Mouse (Mus musculus): ENCODE data around the gene Exog. TPM values are rescaled to one million over a fixed set of nuclear protein-coding genes. Genes with fewer than 3 reads are reported as not detected.

The Exog gene
- polyA plus RNA-seq, 1 experiment = 3.2 TPM

DNA sequence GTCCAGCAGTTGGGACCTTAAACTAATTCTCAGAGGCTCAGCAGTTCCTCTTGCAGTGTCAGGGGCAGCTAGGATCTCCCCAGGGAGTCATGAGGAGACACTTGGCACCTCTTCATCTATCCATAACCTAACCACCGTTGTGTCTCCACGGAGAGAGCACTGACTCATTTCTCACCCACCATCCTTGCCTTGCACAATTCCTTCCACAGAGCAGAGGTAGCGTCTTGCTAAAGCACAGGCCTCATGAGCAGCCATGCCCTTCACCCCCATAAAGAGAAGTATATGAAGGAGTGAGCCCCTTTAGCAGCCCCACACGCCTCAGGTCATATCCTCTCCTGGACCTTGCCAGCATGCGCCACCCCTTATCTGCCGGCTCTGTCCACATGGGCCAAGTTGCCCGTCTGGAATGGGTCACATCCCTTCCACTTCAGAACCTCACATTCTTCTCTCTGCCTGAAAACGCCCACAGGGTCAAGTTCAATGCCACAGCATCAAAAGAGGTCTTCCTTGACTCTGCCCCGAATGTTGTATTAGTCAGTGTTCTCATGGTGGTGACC is 28.9 kb downstream of the Exog start:
- 68% methylated on average over 9 of the region's 9 CpGs for WGBS
- Histone ChIP-seq H3K4me1 (ENCODE audit: control insufficient read depth, insufficient read depth, low read length) (0 out of 2 replicates have a peak, but pooled peaks cover 5% of the 10 kb centered on the region), H3K4me3 (replicated peaks; ENCODE audit: extremely low read depth, low read depth, low read length) (no peak overlapping the region)
- no peak for TF ChIP-seq CTCF (IDR thresholded peaks at IDR 0.05; ENCODE audit: insufficient read depth, low read length)
- no peak for DNase-seq

GRCm38 (mm10) chr9:119474717-119475611 is 30.2 kb downstream of the Exog start:
- no peak for TF ChIP-seq POLR2A (IDR thresholded peaks at IDR 0.05; ENCODE audit: borderline replicate concordance, extremely low read depth, low read depth, low read length)
- no peak for TF ChIP-seq CTCF (IDR thresholded peaks at IDR 0.05; ENCODE audit: insufficient read depth, low read length)
- Histone ChIP-seq H3K4me3 (replicated peaks; ENCODE audit: extremely low read depth, low read depth, low read length) (no peak overlapping the region), H3K4me1 (ENCODE audit: control insufficient read depth, insufficient read depth, low read length) (0 out of 2 replicates have a peak, but pooled peaks cover 5% of the 10 kb centered on the region)
- DNase-seq = no peak
- WGBS = 49% methylated on average over 15 of the region's 15 CpGs

DNA sequence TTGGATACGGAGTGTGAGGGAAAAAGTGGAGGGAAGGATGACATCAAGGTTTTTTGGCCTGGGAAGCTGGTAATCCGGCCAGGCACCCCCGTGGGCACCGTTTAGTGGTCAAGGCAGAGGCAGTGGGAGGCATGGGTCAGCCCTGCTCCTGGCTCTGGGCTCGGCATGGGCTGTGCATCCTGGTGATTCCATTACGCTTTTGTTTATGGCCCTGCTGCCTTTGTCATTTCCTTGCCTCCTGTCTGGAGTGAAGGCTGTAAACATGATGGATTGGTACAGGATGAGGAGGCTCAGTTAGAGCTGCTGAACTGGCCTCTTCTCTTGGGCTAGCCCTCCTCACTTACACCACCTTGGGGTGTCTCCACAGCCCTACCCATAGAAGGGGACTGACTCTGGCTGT is 33.0 kb downstream of the Exog start:
- Histone ChIP-seq H3K4me3 (replicated peaks; ENCODE audit: extremely low read depth, low read depth, low read length) (no peak overlapping the region), H3K4me1 (ENCODE audit: control insufficient read depth, insufficient read depth, low read length) (0 out of 2 replicates have a peak, but pooled peaks cover 5% of the 10 kb centered on the region)
- TF ChIP-seq POLR2A (IDR thresholded peaks at IDR 0.05; ENCODE audit: borderline replicate concordance, extremely low read depth, low read depth, low read length) (no peak), CTCF (IDR thresholded peaks at IDR 0.05; ENCODE audit: insufficient read depth, low read length) (no peak)
- 21% methylated on average over 6 of the region's 6 CpGs for WGBS
- no peak for DNase-seq

- TF ChIP-seq POLR2A (IDR thresholded peaks at IDR 0.05; ENCODE audit: borderline replicate concordance, extremely low read depth, low read depth, low read length) = no peak
- TF ChIP-seq CTCF (IDR thresholded peaks at IDR 0.05; ENCODE audit: insufficient read depth, low read length) = no peak
- H3K4me1 ChIP-seq (ENCODE audit: control insufficient read depth, insufficient read depth, low read length) = 0 out of 2 replicates have a peak, but pooled peaks cover 5% of the 10 kb centered on the region
- DNase-seq = no peak
- no peak overlapping the region for H3K4me3 ChIP-seq (replicated peaks; ENCODE audit: extremely low read depth, low read depth, low read length)
- 56% methylated on average over 11 of the region's 11 CpGs for WGBS
Measured at GRCm38 (mm10) chr9:119478345-119478744, 33.6 kb downstream of the Exog start.

DNA sequence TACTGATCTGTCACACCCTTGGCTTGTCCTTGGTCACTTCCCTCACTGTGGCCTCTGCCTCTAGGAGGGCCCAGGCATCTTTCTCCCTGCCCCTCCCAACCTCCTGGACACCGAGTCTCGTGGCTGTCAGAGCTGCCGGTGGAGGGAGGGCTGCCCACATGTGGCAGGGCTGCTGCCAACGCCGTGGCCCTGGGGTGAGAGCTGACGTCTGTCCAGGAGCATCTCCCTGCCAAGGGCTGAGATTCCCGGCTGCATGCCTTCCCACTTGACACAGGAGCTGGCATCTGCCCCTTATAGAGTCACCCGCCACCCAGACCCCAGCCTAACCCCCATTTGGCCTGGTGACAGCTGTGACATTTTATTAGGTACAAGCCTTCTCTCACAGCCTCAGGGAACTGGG is 34.6 kb downstream of the Exog start:
- no peak for DNase-seq
- Histone ChIP-seq H3K4me1 (ENCODE audit: control insufficient read depth, insufficient read depth, low read length) (0 out of 2 replicates have a peak, but pooled peaks cover 5% of the 10 kb centered on the region), H3K4me3 (replicated peaks; ENCODE audit: extremely low read depth, low read depth, low read length) (no peak overlapping the region)
- WGBS = 27% methylated on average over 8 of the region's 8 CpGs
- TF ChIP-seq CTCF (IDR thresholded peaks at IDR 0.05; ENCODE audit: insufficient read depth, low read length) (no peak), POLR2A (IDR thresholded peaks at IDR 0.05; ENCODE audit: borderline replicate concordance, extremely low read depth, low read depth, low read length) (no peak)

DNA sequence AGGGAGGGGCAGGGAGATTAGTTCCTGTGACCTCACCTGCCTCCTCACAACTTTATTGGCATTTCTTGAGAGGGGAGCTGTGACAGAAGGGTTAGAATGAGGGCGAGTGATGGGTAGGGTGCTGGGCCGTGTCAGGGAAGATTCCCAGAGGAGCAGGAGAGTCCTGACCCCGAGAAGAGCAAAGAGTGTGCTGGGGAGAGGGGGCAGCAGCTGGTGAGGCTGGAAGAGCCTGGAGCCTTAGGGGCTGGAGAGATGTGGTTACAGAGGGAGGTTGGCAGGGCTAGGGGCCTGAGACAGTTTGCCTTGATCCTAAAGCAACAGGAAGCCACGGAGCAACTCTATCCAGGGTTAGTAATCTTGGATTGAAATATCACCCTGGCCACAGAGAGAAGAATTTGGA is 36.9 kb downstream of the Exog start:
- WGBS = 87% methylated on average over 4 of the region's 4 CpGs

DNA sequence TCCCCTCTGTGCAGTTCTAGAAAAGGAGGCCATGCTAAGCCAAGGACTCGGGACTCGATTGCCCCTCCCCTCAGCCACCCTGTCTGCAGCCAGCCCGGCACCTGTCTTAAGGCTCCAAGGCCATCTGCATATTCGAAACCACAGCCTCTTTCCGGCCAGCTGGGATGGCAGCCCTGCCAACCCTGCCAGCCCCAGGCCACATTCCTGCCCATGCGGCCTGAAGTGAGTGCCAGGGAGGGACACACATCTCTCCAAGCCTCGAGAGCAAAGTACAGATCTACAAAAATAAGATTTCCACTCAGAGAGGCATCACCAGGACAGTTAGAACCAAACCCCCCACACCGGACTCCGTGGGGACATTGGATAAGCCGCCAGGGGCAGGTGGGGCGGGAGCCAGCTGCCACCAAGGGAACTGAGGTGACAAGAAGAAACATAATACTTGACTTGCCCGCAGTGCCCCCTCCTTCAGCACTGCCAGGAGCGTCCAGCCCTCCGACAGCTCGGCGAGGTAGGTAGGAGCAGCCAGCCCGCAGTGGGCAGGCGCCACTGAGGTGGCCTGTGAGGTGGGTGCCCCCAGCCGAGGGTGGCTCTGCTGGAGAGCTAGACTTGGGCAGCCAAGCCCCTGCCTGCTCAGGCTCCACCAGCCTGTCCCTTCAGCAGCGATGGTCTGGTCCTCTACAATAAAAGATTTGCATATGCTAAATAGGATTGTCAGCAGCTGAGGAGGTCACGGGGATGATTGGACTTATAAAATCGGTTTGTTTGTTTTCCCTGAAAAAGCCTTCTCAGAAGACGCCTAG is 39.0 kb downstream of the Exog start:
- DNase-seq = no peak
- WGBS = 52% methylated on average over 23 of the region's 23 CpGs
- TF ChIP-seq POLR2A (IDR thresholded peaks at IDR 0.05; ENCODE audit: borderline replicate concordance, extremely low read depth, low read depth, low read length) (no peak), CTCF (IDR thresholded peaks at IDR 0.05; ENCODE audit: insufficient read depth, low read length) (no peak)
- H3K4me3 ChIP-seq (replicated peaks; ENCODE audit: extremely low read depth, low read depth, low read length) = no peak overlapping the region
- H3K4me1 ChIP-seq (ENCODE audit: control insufficient read depth, insufficient read depth, low read length) = no peaks in the 10 kb centered on the region

More for the DNA sequence above, 36.9 kb downstream of the Exog start:
- Histone ChIP-seq H3K4me3 (replicated peaks; ENCODE audit: extremely low read depth, low read depth, low read length) (no peak overlapping the region), H3K4me1 (ENCODE audit: control insufficient read depth, insufficient read depth, low read length) (0 out of 2 replicates have a peak, but pooled peaks cover 5% of the 10 kb centered on the region)
- TF ChIP-seq POLR2A (IDR thresholded peaks at IDR 0.05; ENCODE audit: borderline replicate concordance, extremely low read depth, low read depth, low read length) = no peak
- no peak for TF ChIP-seq CTCF (IDR thresholded peaks at IDR 0.05; ENCODE audit: insufficient read depth, low read length)
- DNase-seq = no peak

- no peak for DNase-seq
- no peak for TF ChIP-seq POLR2A (IDR thresholded peaks at IDR 0.05; ENCODE audit: borderline replicate concordance, extremely low read depth, low read depth, low read length)
- no peak for TF ChIP-seq CTCF (IDR thresholded peaks at IDR 0.05; ENCODE audit: insufficient read depth, low read length)
- Histone ChIP-seq H3K4me1 (ENCODE audit: control insufficient read depth, insufficient read depth, low read length) (no peaks in the 10 kb centered on the region), H3K4me3 (replicated peaks; ENCODE audit: extremely low read depth, low read depth, low read length) (no peak overlapping the region)
- WGBS = 70% methylated on average over 9 of the region's 9 CpGs
Measured at GRCm38 (mm10) chr9:119484420-119484819, 39.7 kb downstream of the Exog start.

DNA sequence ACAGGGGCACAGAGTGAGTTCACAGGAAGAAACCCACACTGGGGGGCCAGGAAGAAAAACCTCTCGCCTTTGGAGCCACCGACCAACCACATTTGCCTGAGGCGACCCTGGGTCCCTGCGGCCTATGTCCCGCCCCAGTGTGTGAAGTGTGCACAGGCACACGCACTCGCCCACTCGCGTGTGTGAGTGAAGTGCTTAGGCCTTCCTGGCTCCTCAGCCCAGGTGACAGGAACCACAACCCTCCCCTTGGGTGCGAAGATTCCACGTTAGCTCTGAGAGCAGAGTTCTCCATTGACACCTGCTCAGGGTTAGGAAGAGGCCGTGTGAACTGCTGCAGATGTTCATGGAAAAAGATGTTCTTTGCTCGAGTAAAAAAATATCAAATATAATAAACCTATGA is 40.1 kb downstream of the Exog start:
- no peak for TF ChIP-seq CTCF (IDR thresholded peaks at IDR 0.05; ENCODE audit: insufficient read depth, low read length)
- no peak for TF ChIP-seq POLR2A (IDR thresholded peaks at IDR 0.05; ENCODE audit: borderline replicate concordance, extremely low read depth, low read depth, low read length)

More for the DNA sequence above, 40.1 kb downstream of the Exog start:
- Histone ChIP-seq H3K4me3 (replicated peaks; ENCODE audit: extremely low read depth, low read depth, low read length) (no peak overlapping the region), H3K4me1 (ENCODE audit: control insufficient read depth, insufficient read depth, low read length) (no peaks in the 10 kb centered on the region)
- no peak for DNase-seq
- WGBS = 85% methylated on average over 13 of the region's 13 CpGs

Data from lung, adult 2 months (tissue).